Mouse (Mus musculus) C2C12 (cell line): ENCODE results near the gene Zfp385c. TPM values are rescaled to one million over a fixed set of nuclear protein-coding genes. Genes with fewer than 3 reads are reported as not detected.
"Not testable (repeated sequence)": the region's sequence is repeated elsewhere in the genome, so short reads cannot be mapped to it uniquely, and the experiment has no call there.

ENCODE experiments used
- H3K27me3 ChIP-seq: one replicate; pipeline ENCODE4 v1.6.1; 2011; ENCODE audit not compliant: control insufficient read depth, insufficient read depth, insufficient read length
- H3K36me3 ChIP-seq: one replicate; pipeline ENCODE4 v1.6.1; 2011; ENCODE audit not compliant: control insufficient read depth, insufficient read depth
- H3K4me3 ChIP-seq: one replicate; pipeline ENCODE4 v1.5.1; 2011; ENCODE audit warnings: mild to moderate bottlenecking, control low read depth; ENCODE audit not compliant: poor library complexity, insufficient read depth, severe bottlenecking
- H3K79me2 ChIP-seq: one replicate; pipeline ENCODE4 v1.6.1; 2011; ENCODE audit not compliant: control insufficient read depth, insufficient read depth
- H3K79me3 ChIP-seq: one replicate; pipeline ENCODE4 v1.6.1; 2011; ENCODE audit warnings: low read depth, control low read depth
- H3ac ChIP-seq: one replicate; pipeline ENCODE3; 2011; ENCODE audit warnings: low read depth; ENCODE audit not compliant: control insufficient read depth, insufficient read length
- CEBPB ChIP-seq: IDR thresholded peaks from one replicate; pipeline ENCODE4 v1.6.1; 2011; ENCODE audit warnings: low read depth, mild to moderate bottlenecking, control low read depth, moderate library complexity
- CTCF ChIP-seq: IDR thresholded peaks from one replicate; pipeline ENCODE4 v1.5.1; 2011; ENCODE audit not compliant: control insufficient read depth, insufficient read depth, insufficient read length
- FOSL1 ChIP-seq: IDR thresholded peaks from one replicate; pipeline ENCODE4 v1.8.0; 2011; ENCODE audit warnings: mild to moderate bottlenecking, low read length; ENCODE audit not compliant: poor library complexity, insufficient read depth, severe bottlenecking
- MAX ChIP-seq: IDR thresholded peaks from one replicate; pipeline ENCODE4 v1.6.1; 2011; ENCODE audit warnings: mild to moderate bottlenecking, control low read depth
- MYOD1 ChIP-seq: IDR thresholded peaks from one replicate; pipeline ENCODE4 v1.6.1; 2011; ENCODE audit warnings: low read depth; ENCODE audit not compliant: control insufficient read depth, insufficient read length
- MYOG ChIP-seq: IDR thresholded peaks from one replicate; pipeline ENCODE4 v1.6.1; 2011; ENCODE audit not compliant: control insufficient read depth, insufficient read length; ENCODE audit errors: extremely low read depth
- USF1 ChIP-seq: IDR thresholded peaks from one replicate; pipeline ENCODE4 v1.6.1; 2011; ENCODE audit warnings: low read depth, mild to moderate bottlenecking, control low read depth, moderate library complexity
- polyA plus RNA-seq: library from polyadenylated mRNA; unstranded; fragments of >200 nt; fragmentation: generic; extraction: Trizol; gene quantifications from one replicate; pipeline ENCODE4 v1.2.1, GENCODE M21; 2012; ENCODE audit warnings: missing spikeins

Gene Zfp385c
- polyA plus RNA-seq, 1 experiment: not detected

DNA sequence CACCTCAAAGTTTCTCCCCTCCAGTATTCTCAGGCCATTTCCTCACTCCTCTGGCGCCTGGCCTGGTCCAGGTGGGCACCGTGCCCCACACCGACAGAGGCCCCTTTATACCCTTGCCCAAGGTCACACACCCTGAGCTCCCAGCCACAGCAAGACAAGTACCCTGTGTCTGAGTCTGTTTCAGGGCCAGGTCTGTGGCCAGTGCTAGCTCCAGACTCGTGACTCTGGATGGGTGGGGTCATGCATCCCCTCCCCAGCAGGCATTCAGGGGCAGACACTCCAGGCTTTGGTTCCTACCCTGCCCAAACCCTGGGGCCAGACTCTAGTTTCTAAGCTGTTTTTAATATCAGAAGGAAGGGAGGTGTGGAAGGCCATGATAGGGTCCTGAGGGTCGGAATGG, 10.4 kb downstream of the Zfp385c start:
- no peaks in the 10 kb centered on the region for H3K79me3 ChIP-seq
- H3K79me2 ChIP-seq: no peaks in the 10 kb centered on the region
- no peak overlapping the region for H3ac ChIP-seq
- H3K27me3 ChIP-seq: peaks cover 30% of the 10 kb centered on the region
- H3K4me3 ChIP-seq: no peak overlapping the region
- TF ChIP-seq MYOG (no peak), MYOD1 (no peak), CEBPB (no peak), MAX (no peak), CTCF (no peak), FOSL1 (no peak), USF1 (no peak)
- no peaks in the 10 kb centered on the region for H3K36me3 ChIP-seq

DNA sequence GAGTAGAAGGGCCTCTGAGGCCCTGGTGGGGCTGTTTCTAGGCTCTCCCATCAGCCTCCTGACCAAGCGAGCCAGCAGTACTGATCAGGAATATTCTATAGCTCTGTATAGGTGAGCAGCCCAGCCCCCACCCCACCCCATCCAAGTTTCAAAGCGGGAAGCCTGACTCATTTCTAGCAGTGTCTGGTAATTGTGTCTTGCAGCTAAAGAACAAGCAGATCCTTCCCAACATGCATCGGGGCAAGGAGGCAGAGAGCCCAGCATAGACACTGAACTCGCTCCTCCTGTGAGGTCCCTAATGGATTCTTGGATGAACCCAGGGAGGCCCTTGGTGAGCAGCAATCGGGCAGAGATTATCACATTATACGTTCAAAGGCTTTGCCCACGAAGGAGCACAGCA, 14.4 kb downstream of the Zfp385c start:
- TF ChIP-seq CEBPB (no peak), USF1 (no peak), CTCF (no peak), MYOD1 (no peak), MYOG (no peak), FOSL1 (no peak), MAX (no peak)
- no peaks in the 10 kb centered on the region for H3K79me2 ChIP-seq
- no peak overlapping the region for H3ac ChIP-seq
- H3K36me3 ChIP-seq: no peaks in the 10 kb centered on the region
- no peaks in the 10 kb centered on the region for H3K79me3 ChIP-seq
- no peak overlapping the region for H3K4me3 ChIP-seq
- H3K27me3 ChIP-seq: peaks cover 46% of the 10 kb centered on the region

- Histone ChIP-seq H3K79me3 (no peaks in the 10 kb centered on the region), H3K36me3 (no peaks in the 10 kb centered on the region), H3K4me3 (no peak overlapping the region), H3ac (no peak overlapping the region), H3K79me2 (no peaks in the 10 kb centered on the region), H3K27me3 (peaks cover 44% of the 10 kb centered on the region)
- TF ChIP-seq MAX: no peak
- TF ChIP-seq MYOD1: no peak
- no peak for TF ChIP-seq CEBPB
- no peak for TF ChIP-seq CTCF
- no peak for TF ChIP-seq USF1
- TF ChIP-seq MYOG: no peak
- TF ChIP-seq FOSL1: no peak
Observed at GRCm38 (mm10) chr11:100673169-100673568, 19.1 kb downstream of the Zfp385c start.

GRCm38 (mm10) chr11:100671956-100672355, 20.3 kb downstream of the Zfp385c start:
- Histone ChIP-seq H3K79me2 (no peaks in the 10 kb centered on the region), H3K79me3 (no peaks in the 10 kb centered on the region), H3K4me3 (no peak overlapping the region), H3K36me3 (no peaks in the 10 kb centered on the region), H3K27me3 (peaks cover 44% of the 10 kb centered on the region), H3ac (no peak overlapping the region)
- no peak for TF ChIP-seq FOSL1
- no peak for TF ChIP-seq USF1
- TF ChIP-seq MYOD1: no peak
- no peak for TF ChIP-seq CEBPB
- no peak for TF ChIP-seq MAX
- TF ChIP-seq MYOG: no peak
- no peak for TF ChIP-seq CTCF

GRCm38 (mm10) chr11:100671049-100671448, 21.2 kb downstream of the Zfp385c start:
- TF ChIP-seq USF1 (no peak), MYOG (no peak), MYOD1 (no peak), FOSL1 (no peak), CTCF (no peak), MAX (no peak), CEBPB (no peak)
- no peaks in the 10 kb centered on the region for H3K36me3 ChIP-seq
- H3K79me3 ChIP-seq: no peaks in the 10 kb centered on the region
- H3K79me2 ChIP-seq: no peaks in the 10 kb centered on the region
- H3ac ChIP-seq: no peak overlapping the region
- peaks cover 39% of the 10 kb centered on the region for H3K27me3 ChIP-seq
- no peak overlapping the region for H3K4me3 ChIP-seq

DNA sequence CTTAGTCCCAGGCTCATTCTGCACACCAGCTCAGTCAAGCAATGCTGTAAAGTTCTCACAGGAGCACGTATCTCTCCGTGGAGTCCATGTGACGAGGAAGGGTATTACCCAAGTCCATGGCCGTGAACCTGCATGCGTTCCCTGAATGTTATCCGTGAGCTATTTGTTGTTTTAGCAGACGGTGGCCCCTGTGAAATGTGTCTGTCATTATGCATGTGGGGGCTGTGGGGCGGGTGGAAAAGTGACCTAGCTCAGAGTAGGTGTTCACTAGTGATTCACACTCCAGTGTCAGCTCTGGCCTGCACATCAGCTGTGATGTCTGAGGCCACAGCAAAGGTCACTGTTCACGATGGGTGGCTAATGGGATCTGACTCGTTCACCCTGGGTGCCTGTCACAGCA, 32.4 kb downstream of the Zfp385c start:
- Histone ChIP-seq H3K36me3 (no peaks in the 10 kb centered on the region), H3K4me3 (no peak overlapping the region), H3K79me2 (no peaks in the 10 kb centered on the region), H3K79me3 (no peaks in the 10 kb centered on the region), H3K27me3 (peaks cover 21% of the 10 kb centered on the region), H3ac (no peak overlapping the region)
- TF ChIP-seq MYOG: no peak
- no peak for TF ChIP-seq CTCF
- no peak for TF ChIP-seq MYOD1

DNA sequence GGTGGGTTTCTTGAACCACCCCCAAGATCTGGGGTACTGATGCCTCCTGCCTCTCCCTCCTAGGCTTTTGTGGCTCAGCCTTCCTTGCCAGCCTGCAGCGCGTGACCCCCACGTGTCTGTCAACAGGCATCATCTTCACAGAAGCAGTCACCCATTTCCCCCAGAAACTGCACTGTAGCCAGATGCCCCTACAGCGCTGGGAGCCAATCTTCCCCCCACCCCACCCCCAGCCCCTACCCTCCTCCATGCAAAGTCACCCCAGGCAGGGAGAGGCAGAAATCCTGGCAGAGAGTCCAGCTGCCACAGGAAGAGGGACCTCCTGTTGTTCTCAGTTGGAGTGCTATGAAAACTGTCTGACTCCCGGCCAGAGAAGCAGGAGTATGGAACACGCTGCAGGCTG, 35.8 kb downstream of the Zfp385c start:
- Histone ChIP-seq H3ac (no peak overlapping the region), H3K79me3 (no peaks in the 10 kb centered on the region), H3K27me3 (peaks cover 21% of the 10 kb centered on the region), H3K4me3 (no peak overlapping the region), H3K79me2 (no peaks in the 10 kb centered on the region), H3K36me3 (no peaks in the 10 kb centered on the region)
- TF ChIP-seq MAX (no peak), CEBPB (no peak), CTCF (no peak), MYOG (no peak), MYOD1 (no peak), FOSL1 (no peak)

DNA sequence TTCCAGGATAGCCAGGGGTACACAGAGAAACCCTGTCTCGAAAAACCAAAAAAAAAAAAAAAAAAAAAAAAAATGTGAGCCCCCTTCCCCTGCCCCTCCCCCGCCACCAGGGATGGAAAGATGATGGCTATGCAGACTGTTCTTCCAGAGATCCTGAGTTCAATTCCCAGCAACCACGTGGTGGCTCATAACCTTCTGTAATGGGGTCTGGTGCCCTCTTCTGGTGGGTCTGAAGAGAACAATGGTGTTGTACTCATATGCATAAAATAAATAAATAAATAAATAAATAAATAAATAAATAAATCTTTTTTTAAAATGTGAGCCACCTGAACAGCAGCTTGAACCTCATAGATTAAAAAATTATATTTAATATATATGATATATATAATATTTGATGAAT, 36.7 kb downstream of the Zfp385c start:
- not testable (repeated sequence) for H3K36me3 ChIP-seq, H3K79me3 ChIP-seq, H3K79me2 ChIP-seq, H3ac ChIP-seq, H3K4me3 ChIP-seq
- peaks cover 15% of the 10 kb centered on the region for H3K27me3 ChIP-seq
